ENCODE assay signal across 9 mouse cellular contexts in genomic region chr9:74904866-74905508, GRCm38 (mm10). TPM values are rescaled to one million over a fixed set of nuclear protein-coding genes. Genes with fewer than 3 reads are reported as not detected.
DNase-seq lines count a peak whose midpoint lies in the region; ATAC-seq and TF ChIP-seq lines count a peak whose summit lies in the region.
"Had no signal": no experiment of that assay in that cellular context is flagged by ENCODE, and none has a peak within 500 bp of the region (broad histone marks: within the 10 kb centered on the region; RNA-seq: fewer than 3 reads in every experiment).

No protein-coding gene starts in this region.

- no peak for TF ChIP-seq POLR2A in kidney, adult 2 months (IDR thresholded peaks at IDR 0.05; ENCODE audit: low read depth, low read length)

- intact Hi-C loops in left cerebral cortex, postnatal 4 days (cut with DNase I) = loop anchor here (5.0 kb wide), 1 partner anchor 117 kb away; no protein-coding TSS in a partner anchor

- no peaks in the 10 kb centered on the region for H3K36me3 ChIP-seq in kidney, adult 2 months (ENCODE audit: control insufficient read depth, insufficient read depth, low read length)
- H3K36me3 ChIP-seq in midbrain, embryonic 15.5 days (replicated peaks) = no peaks in the 10 kb centered on the region
- no peaks in the 10 kb centered on the region for H3K36me3 ChIP-seq in stomach, postnatal 0 days (ENCODE audit: control insufficient read depth, insufficient read depth, low read length)
- H3K36me3 ChIP-seq: embryonic facial prominence, embryonic 13.5 days had no signal

- ATAC-seq in activated CD4-positive, CD25-positive, alpha-beta regulatory T cell, adult 4 months = peak; percentile 74
- ATAC-seq in midbrain, embryonic 15.5 days (replicated peaks) = peak; percentile 70; the same call in 1 of the 2 replicates
- peak; percentile 17; the same call in 1 of the 2 replicates for ATAC-seq in stomach, postnatal 0 days (ENCODE audit: low FRiP score, low TSS enrichment)

- no peak overlapping the region for H3K9ac ChIP-seq in midbrain, embryonic 15.5 days
- no peak overlapping the region for H3K9ac ChIP-seq in stomach, postnatal 0 days (ENCODE audit: low read length)
- H3K9ac ChIP-seq: embryonic facial prominence, embryonic 13.5 days had no signal

- H3K4me3 ChIP-seq in kidney, adult 2 months (ENCODE audit: insufficient read depth, low read depth, low read length) = no peak overlapping the region
- no peak overlapping the region for H3K4me3 ChIP-seq in midbrain, embryonic 15.5 days
- no peak overlapping the region for H3K4me3 ChIP-seq in stomach, postnatal 0 days (ENCODE audit: low read depth, low read length)
- H3K4me3 ChIP-seq: embryonic facial prominence, embryonic 13.5 days had no signal

- TF ChIP-seq EP300 in stomach, postnatal 0 days (optimal IDR thresholded peaks at IDR 0.05) = no peak

- 8% methylated on average over 7 of the region's 7 CpGs for WGBS in kidney, adult 2 months
- 15% methylated on average over 7 of the region's 7 CpGs for WGBS in midbrain, embryonic 15.5 days
- 5% methylated on average over 7 of the region's 7 CpGs for WGBS in stomach, postnatal 0 days

- no peaks in the 10 kb centered on the region for H3K27me3 ChIP-seq in kidney, adult 2 months (replicated peaks; ENCODE audit: control insufficient read depth, insufficient read depth, low read length)
- no peaks in the 10 kb centered on the region; the same call in 1 of the 2 replicates for H3K27me3 ChIP-seq in midbrain, embryonic 15.5 days (replicated peaks)
- H3K27me3 ChIP-seq in stomach, postnatal 0 days (ENCODE audit: control insufficient read depth, insufficient read depth, low read length) = no peaks in the 10 kb centered on the region
- H3K27me3 ChIP-seq: embryonic facial prominence, embryonic 13.5 days had no signal

- H3K4me2 ChIP-seq in midbrain, embryonic 15.5 days = no peak overlapping the region
- no peak overlapping the region; the same call in 1 of the 2 replicates for H3K4me2 ChIP-seq in stomach, postnatal 0 days (replicated peaks; ENCODE audit: low read depth)
- H3K4me2 ChIP-seq: embryonic facial prominence, embryonic 13.5 days had no signal

- no peaks in the 10 kb centered on the region for H3K9me3 ChIP-seq in midbrain, embryonic 15.5 days
- no peaks in the 10 kb centered on the region for H3K9me3 ChIP-seq in stomach, postnatal 0 days (ENCODE audit: control insufficient read depth, low read length)
- H3K9me3 ChIP-seq: embryonic facial prominence, embryonic 13.5 days had no signal

- TF ChIP-seq CTCF in kidney, adult 2 months (conservative IDR thresholded peaks at IDR 0.05; ENCODE audit: insufficient read depth, insufficient read length, low read depth, low read length) = peak; percentile 61
- TF ChIP-seq CTCF in stomach, postnatal 0 days (IDR thresholded peaks at IDR 0.05; ENCODE audit: low read depth) = peak; percentile 96

- no peak overlapping the region for H3K27ac ChIP-seq in kidney, adult 2 months (ENCODE audit: insufficient read depth, low read depth, low read length)
- H3K27ac ChIP-seq in midbrain, embryonic 15.5 days = no peak overlapping the region
- no peak overlapping the region for H3K27ac ChIP-seq in stomach, postnatal 0 days (replicated peaks)
- H3K27ac ChIP-seq: embryonic facial prominence, embryonic 13.5 days had no signal

- no peaks in the 10 kb centered on the region for H3K4me1 ChIP-seq in kidney, adult 2 months (ENCODE audit: control insufficient read depth, insufficient read depth, low read length)
- no peaks in the 10 kb centered on the region for H3K4me1 ChIP-seq in midbrain, embryonic 15.5 days
- H3K4me1 ChIP-seq in stomach, postnatal 0 days (replicated peaks; ENCODE audit: control insufficient read depth, insufficient read depth) = no peaks in the 10 kb centered on the region
- H3K4me1 ChIP-seq: embryonic facial prominence, embryonic 13.5 days had no signal

- DNase-seq in 416B (ENCODE audit: low read depth) = peak; percentile 82
- DNase-seq in embryo, embryonic 10 days (ENCODE audit: low spot score) = peak; percentile 93
- peak; percentile 45 to 68 for DNase-seq in gastrocnemius, postnatal 4 days (ENCODE audit: low spot score in 2 of 2)
- peak; percentile 83 for DNase-seq in kidney, adult 2 months
- peak; percentile 64 for DNase-seq in left cerebral cortex, postnatal 4 days
- DNase-seq in stomach, postnatal 0 days (ENCODE audit: low spot score) = peak; percentile 54

RNA-seq across cellular contexts. Expression of gene Onecut1, which starts 43.3 kb away (rescaled TPM):
- polyA plus RNA-seq in activated CD4-positive, CD25-positive, alpha-beta regulatory T cell, adult 4 months (2017; shearing (Covaris generic)) = not detected
- not detected for total RNA-seq in gastrocnemius, postnatal 4 days (2021)
- not detected in 2 replicates for polyA plus RNA-seq in kidney, adult 2 months (2012; rRNA removed)
- under 1 TPM in 1 of 2 experiments, not detected in 1; 0.16 TPM for total RNA-seq in left cerebral cortex, postnatal 4 days (2021)
- polyA plus RNA-seq in midbrain, embryonic 15.5 days (2015; fragmentation: Nextera tagmentation; extraction: Ambion mirVana) = 7.0 and 8.2 TPM in 2 replicates
- 0.08 and 0.10 TPM in 2 replicates for polyA plus RNA-seq in stomach, postnatal 0 days (2015; fragmentation: Nextera tagmentation; extraction: Ambion mirVana)
- polyA plus RNA-seq: embryonic facial prominence, embryonic 13.5 days had no signal

RNA-seq across cellular contexts. Expression of gene Fam214a, which starts 47.7 kb away (rescaled TPM):
- 10 to 100 TPM; 26.7 to 27.3 TPM for polyA plus RNA-seq in activated CD4-positive, CD25-positive, alpha-beta regulatory T cell, adult 4 months (2017; shearing (Covaris generic))
- 10 to 100 TPM; 23.7 to 36.8 TPM for total RNA-seq in gastrocnemius, postnatal 4 days (2021)
- 12.1 and 12.8 TPM in 2 replicates for polyA plus RNA-seq in kidney, adult 2 months (2012; rRNA removed)
- 10 to 100 TPM; 25.7 to 28.8 TPM for total RNA-seq in left cerebral cortex, postnatal 4 days (2021)
- 25.2 and 28.1 TPM in 2 replicates for polyA plus RNA-seq in midbrain, embryonic 15.5 days (2015; fragmentation: Nextera tagmentation; extraction: Ambion mirVana)
- 10.7 and 13.1 TPM in 2 replicates for polyA plus RNA-seq in stomach, postnatal 0 days (2015; fragmentation: Nextera tagmentation; extraction: Ambion mirVana)

Comparison
In these comparisons a context has a peak if more than half of its experiments do, and no peak if none do; other contexts are left out.
1. ATAC-seq: peak in every context shown above with its lines; median percentile 74 in activated CD4-positive, CD25-positive, alpha-beta regulatory T cell, adult 4 months; 70 in midbrain, embryonic 15.5 days; 17 in stomach, postnatal 0 days.